Mouse (Mus musculus): ENCODE measurements around the gene Ckap5. TPM values are rescaled to one million over a fixed set of nuclear protein-coding genes. Genes with fewer than 3 reads are reported as not detected.
"Not testable (repeated sequence)": the region's sequence is repeated elsewhere in the genome, so short reads cannot be mapped to it uniquely, and the experiment has no call there.

Gene Ckap5
- 138 and 153 TPM in 2 replicates for polyA plus RNA-seq (2014; fragmentation: Nextera tagmentation; extraction: Ambion mirVana)

GRCm38 (mm10) chr2:91526294-91527146 is at the start of gene Ckap5:
Gene Ckap5 (plus strand): TSS chr2:91526762.
- DNase-seq (ENCODE audit: low spot score) (peak; percentile 96), ATAC-seq (replicated peaks; ENCODE audit: low FRiP score) (peak; percentile 98)
- WGBS: 2% methylated on average over 64 of the region's 64 CpGs
- peak within 1 kb of the TSS; percentile 84 for H3K4me3 ChIP-seq (ENCODE audit: low read depth, low read length)
- peak within 1 kb of the TSS; percentile 73 for H3K4me2 ChIP-seq (ENCODE audit: low read depth, low read length, severe bottlenecking)
- H3K27ac ChIP-seq (ENCODE audit: low read depth, low read length): peak within 1 kb of the TSS; percentile 81
- peak within 1 kb of the TSS; percentile 98 for H3K9ac ChIP-seq (ENCODE audit: low read length)
- peaks cover 9% of the 10 kb centered on the region for H3K36me3 ChIP-seq (ENCODE audit: control insufficient read depth, insufficient read depth, low read length)
- no peaks in the 10 kb centered on the region for H3K27me3 ChIP-seq (ENCODE audit: control insufficient read depth, insufficient read depth, low read length)
- no peaks in the 10 kb centered on the region for H3K4me1 ChIP-seq (replicated peaks; ENCODE audit: control insufficient read depth, insufficient read depth, low read length)
- no peaks in the 10 kb centered on the region; the same call in 1 of the 2 replicates for H3K9me3 ChIP-seq (ENCODE audit: control insufficient read depth, low read length)

- Histone ChIP-seq H3K4me3 (ENCODE audit: low read depth, low read length) (no peak overlapping the region), H3K27me3 (ENCODE audit: control insufficient read depth, insufficient read depth, low read length) (no peaks in the 10 kb centered on the region), H3K36me3 (ENCODE audit: control insufficient read depth, insufficient read depth, low read length) (peaks cover 9% of the 10 kb centered on the region; the same call in 1 of the 2 replicates), H3K4me1 (replicated peaks; ENCODE audit: control insufficient read depth, insufficient read depth, low read length) (no peaks in the 10 kb centered on the region), H3K9ac (ENCODE audit: low read length) (no peak overlapping the region), H3K27ac (ENCODE audit: low read depth, low read length) (no peak overlapping the region), H3K4me2 (ENCODE audit: low read depth, low read length, severe bottlenecking) (no peak overlapping the region), H3K9me3 (ENCODE audit: control insufficient read depth, low read length) (no peaks in the 10 kb centered on the region)
- WGBS: 88% methylated on average over 7 of the region's 7 CpGs
- no peak for DNase-seq (ENCODE audit: low spot score)
- no peak for ATAC-seq (replicated peaks; ENCODE audit: low FRiP score)
These were observed 49.7 kb upstream of the Ckap5 start for GRCm38 (mm10) chr2:91476841-91477240.

- H3K4me2 ChIP-seq (ENCODE audit: low read depth, low read length, severe bottlenecking): no peak overlapping the region
- H3K9ac ChIP-seq (ENCODE audit: low read length): no peak overlapping the region
- H3K27me3 ChIP-seq (ENCODE audit: control insufficient read depth, insufficient read depth, low read length): no peaks in the 10 kb centered on the region
- DNase-seq (ENCODE audit: low spot score): no peak
- WGBS: 95% methylated on average over 9 of the region's 9 CpGs
- H3K4me3 ChIP-seq (ENCODE audit: low read depth, low read length): no peak overlapping the region
- H3K9me3 ChIP-seq (ENCODE audit: control insufficient read depth, low read length): no peaks in the 10 kb centered on the region
- peaks cover 9% of the 10 kb centered on the region; the same call in 1 of the 2 replicates for H3K36me3 ChIP-seq (ENCODE audit: control insufficient read depth, insufficient read depth, low read length)
- no peak overlapping the region for H3K27ac ChIP-seq (ENCODE audit: low read depth, low read length)
- no peaks in the 10 kb centered on the region for H3K4me1 ChIP-seq (replicated peaks; ENCODE audit: control insufficient read depth, insufficient read depth, low read length)
- ATAC-seq (replicated peaks; ENCODE audit: low FRiP score): no peak
These were observed 46.2 kb upstream of the Ckap5 start for GRCm38 (mm10) chr2:91480399-91480801.

GRCm38 (mm10) chr2:91480805-91481514 is 45.6 kb upstream of the Ckap5 start:
- Histone ChIP-seq H3K4me1 (replicated peaks; ENCODE audit: control insufficient read depth, insufficient read depth, low read length) (no peaks in the 10 kb centered on the region), H3K27me3 (ENCODE audit: control insufficient read depth, insufficient read depth, low read length) (no peaks in the 10 kb centered on the region), H3K36me3 (ENCODE audit: control insufficient read depth, insufficient read depth, low read length) (peaks cover 9% of the 10 kb centered on the region; the same call in 1 of the 2 replicates), H3K4me2 (ENCODE audit: low read depth, low read length, severe bottlenecking) (no peak overlapping the region), H3K9me3 (ENCODE audit: control insufficient read depth, low read length) (no peaks in the 10 kb centered on the region), H3K4me3 (ENCODE audit: low read depth, low read length) (no peak overlapping the region), H3K9ac (ENCODE audit: low read length) (no peak overlapping the region), H3K27ac (ENCODE audit: low read depth, low read length) (no peak overlapping the region)
- DNase-seq (ENCODE audit: low spot score): no peak
- WGBS: 64% methylated on average over 6 of the region's 6 CpGs
- ATAC-seq (replicated peaks; ENCODE audit: low FRiP score): peak; percentile 65

GRCm38 (mm10) chr2:91484698-91485097 is 41.9 kb upstream of the Ckap5 start:
- DNase-seq (ENCODE audit: low spot score) (no peak), ATAC-seq (replicated peaks; ENCODE audit: low FRiP score) (no peak)
- Histone ChIP-seq H3K4me1 (replicated peaks; ENCODE audit: control insufficient read depth, insufficient read depth, low read length) (no peaks in the 10 kb centered on the region), H3K4me3 (ENCODE audit: low read depth, low read length) (no peak overlapping the region), H3K27ac (ENCODE audit: low read depth, low read length) (no peak overlapping the region), H3K9ac (ENCODE audit: low read length) (no peak overlapping the region), H3K4me2 (ENCODE audit: low read depth, low read length, severe bottlenecking) (no peak overlapping the region), H3K9me3 (ENCODE audit: control insufficient read depth, low read length) (no peaks in the 10 kb centered on the region), H3K36me3 (ENCODE audit: control insufficient read depth, insufficient read depth, low read length) (peaks cover 9% of the 10 kb centered on the region; the same call in 1 of the 2 replicates), H3K27me3 (ENCODE audit: control insufficient read depth, insufficient read depth, low read length) (no peaks in the 10 kb centered on the region)
- 88% methylated on average over 4 of the region's 4 CpGs for WGBS

- ATAC-seq (replicated peaks; ENCODE audit: low FRiP score): no peak
These were observed 41.3 kb upstream of the Ckap5 start for GRCm38 (mm10) chr2:91485256-91485655.

GRCm38 (mm10) chr2:91487295-91487694 is 39.3 kb upstream of the Ckap5 start:
- 56% methylated on average over 3 of the region's 3 CpGs for WGBS
- not testable (repeated sequence) for DNase-seq (ENCODE audit: low spot score); H3K9me3 ChIP-seq (ENCODE audit: control insufficient read depth, low read length); H3K27ac ChIP-seq (ENCODE audit: low read depth, low read length); H3K27me3 ChIP-seq (ENCODE audit: control insufficient read depth, insufficient read depth, low read length); ATAC-seq (replicated peaks; ENCODE audit: low FRiP score); H3K4me3 ChIP-seq (ENCODE audit: low read depth, low read length); H3K9ac ChIP-seq (ENCODE audit: low read length); H3K4me2 ChIP-seq (ENCODE audit: low read depth, low read length, severe bottlenecking); H3K4me1 ChIP-seq (replicated peaks; ENCODE audit: control insufficient read depth, insufficient read depth, low read length)
- peaks cover 12% of the 10 kb centered on the region; the same call in 1 of the 2 replicates for H3K36me3 ChIP-seq (ENCODE audit: control insufficient read depth, insufficient read depth, low read length)

More at GRCm38 (mm10) chr2:91485256-91485655, 41.3 kb upstream of the Ckap5 start:
- Histone ChIP-seq H3K9me3 (ENCODE audit: control insufficient read depth, low read length) (no peaks in the 10 kb centered on the region), H3K4me1 (replicated peaks; ENCODE audit: control insufficient read depth, insufficient read depth, low read length) (no peaks in the 10 kb centered on the region), H3K27me3 (ENCODE audit: control insufficient read depth, insufficient read depth, low read length) (no peaks in the 10 kb centered on the region), H3K36me3 (ENCODE audit: control insufficient read depth, insufficient read depth, low read length) (peaks cover 9% of the 10 kb centered on the region; the same call in 1 of the 2 replicates), H3K4me2 (ENCODE audit: low read depth, low read length, severe bottlenecking) (no peak overlapping the region), H3K27ac (ENCODE audit: low read depth, low read length) (no peak overlapping the region), H3K4me3 (ENCODE audit: low read depth, low read length) (no peak overlapping the region), H3K9ac (ENCODE audit: low read length) (no peak overlapping the region)
- 89% methylated on average over 6 of the region's 6 CpGs for whole genome bisulfite sequencing
- DNase-seq (ENCODE audit: low spot score): no peak

GRCm38 (mm10) chr2:91492071-91492635 is 34.4 kb upstream of the Ckap5 start:
- 94% methylated on average over 12 of the region's 12 CpGs for WGBS
- Histone ChIP-seq H3K9ac (ENCODE audit: low read length) (no peak overlapping the region), H3K4me2 (ENCODE audit: low read depth, low read length, severe bottlenecking) (no peak overlapping the region), H3K36me3 (ENCODE audit: control insufficient read depth, insufficient read depth, low read length) (peaks cover 17% of the 10 kb centered on the region; the same call in 1 of the 2 replicates), H3K9me3 (ENCODE audit: control insufficient read depth, low read length) (no peaks in the 10 kb centered on the region), H3K4me1 (replicated peaks; ENCODE audit: control insufficient read depth, insufficient read depth, low read length) (no peaks in the 10 kb centered on the region), H3K27me3 (ENCODE audit: control insufficient read depth, insufficient read depth, low read length) (no peaks in the 10 kb centered on the region), H3K4me3 (ENCODE audit: low read depth, low read length) (no peak overlapping the region), H3K27ac (ENCODE audit: low read depth, low read length) (no peak overlapping the region)
- DNase-seq (ENCODE audit: low spot score): no peak
- ATAC-seq (replicated peaks; ENCODE audit: low FRiP score): no peak
